Mouse (Mus musculus): ENCODE results near the gene Entpd8.

The Entpd8 gene

DNA sequence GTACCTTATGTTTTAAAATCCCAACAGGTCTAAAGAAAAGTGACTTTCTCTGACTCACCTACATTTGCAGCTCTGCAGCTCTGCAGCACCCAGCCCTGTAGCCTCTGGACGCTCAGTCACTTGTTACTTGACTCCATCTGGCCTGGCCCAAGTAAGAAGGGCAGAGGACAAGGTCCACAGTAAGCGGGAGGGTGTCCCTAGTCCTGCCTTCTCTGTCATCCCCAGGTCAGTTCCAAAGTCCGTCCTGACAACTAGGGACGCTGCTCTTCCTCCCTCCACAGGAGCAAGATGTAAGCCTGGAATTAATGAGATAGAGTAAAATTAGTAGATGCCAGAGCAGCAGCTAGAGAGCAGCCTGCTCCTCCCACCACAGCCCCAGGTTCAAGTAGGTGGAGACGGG lies at the start of gene Entpd8:
TSS of gene Entpd8 (plus strand) at position 229 of the 400 bp plus-strand sequence.
- DNase-seq (ENCODE audit: low read depth, low spot score) = no peak

DNA sequence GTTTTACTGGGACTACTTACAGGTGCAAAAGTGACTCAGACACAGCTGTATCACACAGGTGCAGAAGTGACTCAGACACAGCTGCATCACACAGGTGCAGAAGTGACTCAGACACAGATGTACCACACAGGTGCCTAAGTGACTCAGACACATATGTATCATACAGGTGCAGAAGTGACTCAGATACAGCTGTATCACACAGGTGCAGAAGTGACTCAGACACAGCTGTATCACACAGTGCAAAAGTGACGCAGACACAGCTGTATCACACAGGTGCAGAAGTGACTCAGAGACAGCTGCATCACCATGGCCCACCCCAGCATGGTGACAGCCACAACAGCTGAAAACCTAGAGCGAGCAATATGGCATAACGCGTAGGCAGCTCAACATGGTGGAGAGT lies 45.1 kb upstream of the Entpd8 start:
- DNase-seq (ENCODE audit: low read depth, low spot score) = no peak

DNA sequence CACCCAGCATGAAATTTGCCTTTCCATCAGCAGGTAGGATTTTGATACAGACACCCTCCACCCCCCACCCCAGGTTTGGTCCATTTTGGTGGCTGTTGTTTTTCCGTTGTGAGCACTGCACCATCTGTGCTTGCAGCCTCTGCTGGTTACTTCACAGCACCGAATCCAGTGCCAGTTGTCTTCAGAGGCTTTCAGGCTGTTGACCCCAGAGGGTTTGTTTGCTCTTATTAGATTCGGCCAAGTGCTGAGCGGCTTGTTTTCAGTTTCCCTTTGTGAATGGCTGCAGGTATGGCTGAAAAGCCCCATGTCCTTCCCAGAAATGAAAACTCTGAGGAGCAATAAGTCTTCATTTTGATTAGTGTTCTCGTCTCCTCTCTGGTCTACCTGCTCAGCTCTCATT lies 40.0 kb upstream of the Entpd8 start:
- DNase-seq (ENCODE audit: low read depth, low spot score) = no peak

DNA sequence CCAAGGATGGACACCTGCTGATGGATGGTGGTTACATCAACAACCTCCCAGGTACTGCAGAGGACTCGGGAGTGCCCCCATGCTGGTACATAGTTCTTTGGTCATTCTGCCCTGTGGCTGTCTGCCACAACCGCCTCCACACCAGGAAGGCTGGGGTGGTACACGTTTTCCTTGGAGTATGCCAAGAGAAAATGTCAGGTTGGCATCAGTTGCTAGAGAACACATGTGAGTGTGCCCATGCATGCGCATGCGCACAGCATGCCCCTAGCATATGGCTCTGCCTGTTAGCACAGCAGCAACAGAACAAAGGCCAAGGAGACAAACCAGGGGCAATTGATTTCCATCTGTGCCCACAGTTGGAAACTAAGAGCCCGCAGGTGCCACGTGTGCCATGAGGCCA lies 29.2 kb upstream of the Entpd8 start:
- DNase-seq (ENCODE audit: low read depth, low spot score) = no peak

DNA sequence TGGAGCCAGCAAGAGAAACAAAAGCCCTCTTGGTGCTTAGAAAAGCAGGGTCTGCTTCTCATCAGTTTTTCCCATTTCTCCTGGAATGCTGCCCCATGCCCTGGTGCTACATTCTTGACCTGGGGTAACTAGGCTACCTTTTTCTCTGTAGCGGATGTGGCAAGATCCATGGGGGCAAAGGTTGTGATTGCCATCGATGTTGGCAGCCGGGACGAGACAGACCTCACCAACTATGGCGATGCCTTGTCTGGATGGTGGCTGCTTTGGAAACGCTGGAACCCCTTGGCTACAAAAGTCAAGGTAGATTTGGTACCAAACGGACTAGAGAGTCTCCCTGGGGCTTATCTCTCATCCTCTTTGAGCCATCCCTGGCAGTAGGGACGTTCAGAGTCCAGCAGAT lies 28.7 kb upstream of the Entpd8 start:
- no peak for DNase-seq (ENCODE audit: low read depth, low spot score)

DNA sequence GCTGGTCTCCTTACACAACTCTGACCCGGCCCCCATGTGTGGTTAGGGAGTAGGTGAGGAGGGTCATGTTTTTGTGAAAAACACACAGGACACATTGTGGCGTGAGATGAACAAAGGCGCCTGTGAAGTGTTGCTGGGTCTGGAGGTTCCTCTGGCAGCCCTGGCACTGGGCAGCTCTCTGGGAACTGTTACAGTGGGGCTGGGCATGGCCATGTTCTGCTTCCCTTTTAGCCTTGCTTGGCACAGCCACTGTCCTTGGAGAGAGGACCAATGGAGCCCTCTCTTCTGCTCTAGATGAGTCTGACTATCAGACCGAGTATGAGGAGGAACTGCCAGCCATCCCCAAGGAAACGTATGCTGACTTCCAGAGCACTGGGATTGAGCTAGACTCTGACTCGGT lies 27.0 kb upstream of the Entpd8 start:
- no peak for DNase-seq (ENCODE audit: low read depth, low spot score)

DNA sequence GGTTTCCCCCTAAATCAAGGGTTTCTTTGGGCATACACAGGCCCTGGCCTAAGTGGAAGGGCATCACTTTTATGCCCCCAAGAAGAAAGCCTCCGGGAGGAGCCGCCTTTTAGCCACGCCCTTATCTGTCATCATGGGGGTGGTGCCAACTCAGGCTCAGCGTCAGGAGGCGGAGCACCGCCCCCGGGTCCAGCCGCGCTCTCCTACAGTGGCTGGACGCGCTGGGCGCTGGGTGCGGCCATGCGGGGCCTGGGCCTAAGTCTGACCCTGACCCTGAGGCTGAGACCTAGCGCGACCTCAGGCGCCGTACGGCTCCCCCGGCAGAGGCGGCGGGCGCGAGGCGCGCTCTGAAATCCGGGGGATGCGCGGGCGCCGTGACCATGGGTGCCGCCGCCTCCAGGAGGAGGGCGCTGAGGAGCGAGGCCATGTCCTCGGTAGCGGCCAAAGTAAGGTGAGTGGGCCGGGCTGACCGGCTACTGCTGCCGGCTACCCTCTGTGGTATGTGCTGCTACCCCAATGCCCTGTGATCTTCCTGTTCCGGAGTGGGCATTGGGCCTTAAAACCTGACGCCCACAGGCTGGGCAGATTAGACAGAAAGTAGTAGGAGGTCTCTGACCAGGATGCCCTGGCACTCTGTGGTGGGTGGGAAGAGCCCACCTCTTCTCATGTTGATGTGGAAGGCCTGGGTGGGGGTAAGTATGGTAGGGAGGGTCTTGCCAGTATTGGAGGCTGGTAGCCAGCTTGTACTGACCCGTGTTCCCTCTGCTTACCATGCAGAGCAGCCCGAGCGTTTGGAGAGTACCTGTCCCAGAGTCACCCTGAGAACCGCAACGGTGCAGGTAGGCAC lies 25.7 kb upstream of the Entpd8 start, which contains the start of gene Nsmf:
TSS of gene Nsmf (plus strand) at position 135 of the 847 bp plus-strand sequence.
- peak; percentile 29 for DNase-seq (ENCODE audit: low read depth, low spot score)

DNA sequence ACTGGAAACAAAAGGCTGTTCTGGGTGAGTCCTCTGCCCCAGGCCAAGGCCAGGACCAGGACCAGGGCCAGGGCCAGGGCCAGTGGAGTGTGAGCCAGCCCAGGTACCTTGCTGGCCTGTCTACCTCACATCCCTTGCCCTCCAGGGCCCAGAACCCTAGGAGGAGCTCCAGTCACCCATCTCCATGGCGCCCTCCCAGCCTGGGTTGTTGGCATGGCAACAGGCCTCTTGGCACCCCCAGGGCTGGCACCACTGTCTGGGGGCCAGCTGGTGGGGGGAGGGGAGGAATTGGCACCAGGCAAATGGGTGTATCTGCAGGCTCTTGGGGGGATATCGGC lies 25.1 kb upstream of the Entpd8 start:
- DNase-seq (ENCODE audit: low read depth, low spot score) = no peak

DNA sequence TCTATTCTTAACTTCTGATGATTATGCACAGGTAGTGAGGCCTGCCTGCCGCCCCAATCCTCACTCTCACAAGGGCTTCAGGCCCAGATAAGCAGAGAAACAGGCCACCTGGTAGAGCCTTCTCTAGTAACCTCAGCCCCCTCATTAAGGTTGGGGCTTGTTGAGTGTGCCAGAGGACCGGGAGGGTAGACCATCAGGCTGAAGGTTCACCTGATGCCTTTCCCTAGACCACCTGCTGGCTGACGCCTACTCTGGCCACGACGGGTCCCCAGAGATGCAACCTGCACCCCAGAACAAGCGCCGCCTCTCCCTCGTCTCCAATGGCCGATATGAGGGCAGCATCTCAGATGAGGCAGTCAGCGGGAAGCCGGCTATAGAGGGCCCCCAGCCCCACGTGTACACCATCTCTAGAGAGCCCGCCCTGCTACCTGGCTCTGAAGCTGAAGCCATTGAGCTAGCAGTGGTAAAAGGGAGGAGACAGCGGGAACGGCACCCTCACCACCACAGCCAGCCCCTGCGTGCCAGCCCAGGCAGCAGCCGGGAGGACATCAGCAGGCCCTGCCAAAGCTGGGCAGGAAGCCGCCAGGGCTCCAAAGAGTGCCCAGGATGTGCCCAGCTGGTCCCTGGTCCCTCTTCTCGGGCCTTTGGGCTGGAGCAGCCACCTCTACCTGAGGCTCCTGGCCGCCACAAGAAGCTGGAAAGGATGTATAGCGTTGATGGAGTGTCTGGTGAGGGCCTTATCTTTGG lies 24.5 kb upstream of the Entpd8 start:
- no peak for DNase-seq (ENCODE audit: low read depth, low spot score)

DNA sequence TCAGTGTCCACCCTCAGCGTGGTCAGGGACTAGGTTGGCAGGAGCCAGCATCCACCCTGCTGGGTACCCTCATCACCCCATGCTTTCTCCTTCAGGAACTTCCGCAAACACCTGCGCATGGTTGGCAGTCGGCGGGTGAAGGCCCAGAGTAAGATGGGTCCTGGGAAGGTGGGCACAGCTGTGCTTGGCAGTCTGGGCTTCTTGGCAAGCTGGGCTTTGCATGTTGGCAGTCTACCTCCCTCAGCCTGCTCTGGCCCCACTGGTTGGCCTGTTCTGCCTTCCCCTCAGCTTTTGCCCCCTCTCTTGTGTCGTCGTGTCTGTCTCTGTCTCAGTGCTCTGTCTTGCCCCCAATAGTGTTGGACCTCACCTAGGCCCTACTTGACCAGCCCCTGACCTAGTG lies 21.2 kb upstream of the Entpd8 start:
- no peak for DNase-seq (ENCODE audit: low read depth, low spot score)

DNA sequence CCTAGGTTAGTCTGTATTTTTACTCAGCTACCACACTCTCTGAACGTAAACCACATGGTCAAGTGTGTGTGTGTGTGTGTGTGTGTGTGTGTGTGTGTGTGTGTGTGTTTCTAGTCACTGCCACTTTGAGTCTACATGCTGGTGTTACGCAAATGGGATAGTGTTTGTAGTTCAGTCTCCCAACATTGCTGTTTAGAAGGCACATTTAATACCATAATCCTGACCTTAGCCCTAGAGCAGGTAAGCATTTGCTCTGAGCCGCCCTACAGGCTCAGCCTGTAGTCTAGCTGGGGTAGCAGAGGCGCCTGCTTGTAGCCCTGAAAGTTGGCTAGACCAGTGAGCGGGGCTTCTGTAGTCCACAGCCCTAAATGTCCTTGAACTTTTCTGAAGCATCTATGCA lies 16.6 kb upstream of the Entpd8 start:
- no peak for DNase-seq (ENCODE audit: low read depth, low spot score)

DNA sequence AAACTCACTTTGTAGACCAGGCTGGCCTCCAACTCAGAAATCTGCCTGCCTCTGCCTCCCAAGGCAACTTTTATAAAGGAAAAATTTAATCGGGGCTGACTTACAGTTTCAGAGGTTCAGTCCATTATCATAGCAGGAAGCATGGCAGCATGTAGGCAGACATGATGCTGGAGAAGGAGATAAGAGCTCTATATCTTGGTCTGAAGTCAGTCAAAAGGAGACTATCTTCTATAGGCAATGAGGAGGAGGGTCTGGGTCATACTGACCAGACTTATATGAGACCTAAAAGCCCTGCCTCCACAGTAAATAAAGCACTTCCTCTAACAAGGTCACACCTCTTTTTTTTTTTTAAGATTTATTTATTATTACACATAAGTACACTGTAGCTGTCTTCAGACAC lies 15.8 kb upstream of the Entpd8 start:
- no peak for DNase-seq (ENCODE audit: low read depth, low spot score)

DNA sequence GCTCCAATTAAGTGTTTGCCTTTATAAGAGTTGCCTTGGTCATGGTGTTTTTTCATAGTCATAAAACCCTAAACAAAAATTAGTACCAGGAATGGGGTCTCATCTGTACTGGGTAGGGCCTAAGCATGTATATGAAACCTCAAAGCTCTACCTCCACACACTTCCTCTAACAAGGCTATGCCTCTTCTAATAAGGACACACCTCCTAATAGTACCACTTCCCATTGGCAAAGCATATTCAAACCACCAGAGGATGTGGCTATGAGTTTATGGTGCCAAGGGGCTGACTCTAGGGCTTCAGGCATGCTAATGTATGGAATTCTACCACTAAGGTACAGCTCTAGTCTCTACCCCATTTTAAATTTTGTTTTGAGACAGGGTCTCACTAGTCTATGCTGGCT lies 14.6 kb upstream of the Entpd8 start:
- DNase-seq (ENCODE audit: low read depth, low spot score) = no peak

DNA sequence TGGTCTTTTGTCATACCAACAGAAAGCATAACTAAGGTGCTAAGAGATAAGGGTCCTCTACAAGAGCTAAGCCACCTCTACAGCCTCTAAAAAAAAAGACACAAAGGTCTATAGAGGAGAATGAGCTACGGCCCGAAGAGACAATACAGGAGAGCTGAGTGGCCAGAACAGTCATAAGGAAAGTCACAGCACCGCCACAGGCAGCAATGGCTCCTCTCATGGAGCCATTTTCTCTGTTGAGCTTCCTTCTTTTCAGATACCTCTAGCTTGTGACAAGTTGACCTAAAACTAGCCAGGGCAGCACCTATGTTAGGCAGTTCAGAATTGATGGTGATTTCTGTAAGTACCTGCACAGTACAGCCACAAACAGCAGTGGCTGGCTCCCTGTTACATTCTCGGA lies 13.6 kb upstream of the Entpd8 start:
- no peak for DNase-seq (ENCODE audit: low read depth, low spot score)

DNA sequence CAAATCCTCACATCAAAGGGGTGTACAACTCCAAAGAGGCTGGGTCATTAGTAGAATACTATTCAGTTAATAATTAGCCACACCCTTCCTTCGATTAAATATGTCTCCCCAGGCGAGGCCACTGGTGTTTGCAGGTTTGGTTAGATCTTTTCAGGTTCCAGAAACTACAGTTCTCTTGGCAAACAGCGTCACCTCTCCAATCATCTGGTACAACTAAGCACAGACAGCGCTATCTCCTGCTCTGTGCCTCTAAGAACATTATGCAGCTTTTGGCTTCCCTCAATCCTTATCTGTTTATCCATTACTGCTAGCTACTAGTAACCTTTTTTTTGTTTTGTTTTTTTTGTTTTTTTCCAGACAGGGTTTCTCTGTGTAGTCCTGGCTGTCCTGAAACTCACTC lies 10.6 kb upstream of the Entpd8 start:
- DNase-seq (ENCODE audit: low read depth, low spot score) = no peak

DNA sequence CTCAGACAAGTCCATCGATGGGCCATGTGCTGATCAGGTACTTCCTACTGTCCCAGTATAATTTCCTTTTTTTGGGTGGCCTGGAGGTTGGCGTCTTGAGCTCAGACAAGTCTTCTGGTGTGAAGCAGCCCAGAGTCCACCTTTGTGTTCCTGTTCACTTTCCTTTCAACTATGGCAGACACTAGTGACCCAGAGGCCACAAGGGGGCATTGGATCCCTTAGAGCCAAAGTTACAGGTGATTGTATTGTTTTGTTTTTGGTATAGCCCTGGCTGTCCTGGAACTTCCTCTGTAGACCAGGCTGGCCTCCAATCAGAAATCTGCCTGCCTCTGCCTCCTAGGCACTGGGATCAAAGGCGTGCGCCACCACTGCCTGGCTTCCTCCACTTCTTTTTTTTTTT lies 7.7 kb upstream of the Entpd8 start:
- DNase-seq (ENCODE audit: low read depth, low spot score) = no peak

DNA sequence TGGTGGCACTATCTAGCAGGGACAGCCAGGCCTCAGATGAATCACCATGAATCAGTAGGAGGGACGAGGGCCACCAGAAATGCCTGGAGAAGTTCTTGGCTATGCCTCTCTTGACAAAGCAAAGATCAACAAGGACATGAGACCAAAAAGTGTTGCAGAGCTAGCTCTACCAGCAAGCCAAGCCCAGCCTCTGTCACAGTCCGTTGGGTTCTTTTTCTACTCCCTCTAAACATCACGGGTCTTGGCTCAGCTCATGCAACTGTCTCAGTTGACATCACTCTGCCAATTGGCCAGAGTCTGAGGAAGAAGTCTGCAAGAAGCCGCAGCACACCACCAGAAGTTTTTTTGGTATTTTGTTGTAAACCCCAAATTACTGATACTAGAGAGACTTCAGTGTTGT lies 4.6 kb upstream of the Entpd8 start:
- no peak for DNase-seq (ENCODE audit: low read depth, low spot score)

DNA sequence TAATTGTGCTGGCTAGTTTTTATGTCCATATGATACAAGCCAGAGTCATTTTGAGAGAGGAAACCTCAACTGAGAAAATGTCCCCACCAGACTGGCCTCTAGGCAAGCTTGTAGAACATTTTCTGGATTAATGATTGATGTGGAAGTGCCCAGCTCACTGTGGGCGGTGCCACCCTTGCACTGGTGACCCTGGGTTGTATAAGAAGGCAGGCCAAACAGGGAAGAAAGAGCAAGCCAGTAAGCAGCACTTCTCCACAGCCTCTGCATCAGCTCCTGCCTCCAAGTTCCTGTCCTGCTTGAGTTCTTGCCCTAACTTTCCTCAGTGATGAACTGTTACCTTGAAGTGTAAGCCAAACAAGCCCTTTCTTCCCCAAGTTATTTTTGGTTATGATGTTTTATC lies 1.1 kb upstream of the Entpd8 start:
- DNase-seq (ENCODE audit: low read depth, low spot score) = no peak

DNA sequence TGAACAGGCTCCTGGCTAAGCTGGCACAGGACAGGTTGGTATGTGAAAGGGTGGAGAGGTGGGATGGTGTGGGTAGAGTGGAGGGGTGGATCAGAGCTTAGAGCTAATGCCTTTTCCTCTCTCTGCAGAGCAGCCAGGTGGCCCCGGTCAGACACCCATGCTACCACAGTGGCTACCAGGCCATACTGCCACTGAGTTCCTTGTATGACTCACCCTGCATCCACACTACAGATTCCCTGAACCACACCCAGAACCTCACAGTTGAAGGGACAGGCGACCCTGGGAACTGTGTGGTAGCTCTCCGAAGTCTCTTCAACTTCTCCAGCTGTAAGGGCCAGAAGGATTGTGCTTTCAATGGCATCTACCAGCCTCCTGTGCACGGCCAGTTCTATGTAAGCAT lies 3.6 kb downstream of the Entpd8 start:
- no peak for DNase-seq (ENCODE audit: low read depth, low spot score)

DNA sequence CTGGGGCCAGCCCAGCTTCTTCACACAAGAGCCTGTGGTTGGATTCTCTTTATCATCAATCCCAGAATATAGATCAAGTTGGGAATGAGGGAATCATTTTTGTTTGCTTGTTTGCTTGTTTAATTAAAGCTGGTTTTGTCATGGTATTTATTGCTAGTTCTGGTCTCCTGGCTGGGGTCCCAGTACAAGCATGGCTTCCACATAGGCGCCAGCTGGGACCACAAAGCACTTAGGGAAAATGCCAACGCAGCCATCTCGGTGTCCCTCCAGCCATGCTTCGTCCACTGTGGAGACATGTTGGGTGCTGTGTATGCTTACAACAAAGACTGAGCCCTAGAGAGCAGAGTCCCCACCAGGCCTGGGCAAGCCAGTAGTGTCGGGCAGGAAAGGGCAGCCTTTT lies 5.5 kb downstream of the Entpd8 start:
- no peak for DNase-seq (ENCODE audit: low read depth, low spot score)

DNA sequence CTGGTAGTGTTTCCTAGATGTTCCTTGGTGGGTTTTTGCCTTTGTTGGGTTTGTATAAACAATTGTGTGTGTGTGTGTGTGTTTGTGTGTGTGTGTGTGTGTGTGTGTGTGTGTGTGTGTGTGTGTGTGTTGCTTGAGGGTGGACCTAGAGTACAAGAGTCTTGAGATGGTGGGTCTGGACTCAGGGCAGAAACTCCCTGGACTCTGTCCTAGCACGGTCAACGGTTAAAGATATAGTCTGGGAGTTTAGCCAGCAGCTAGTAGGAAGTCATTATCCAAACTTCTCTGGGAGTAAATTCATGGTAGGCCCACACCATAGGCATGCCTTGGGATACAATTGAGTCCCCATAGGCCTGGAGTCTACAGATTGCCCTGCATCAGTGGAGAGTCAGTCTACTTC lies 7.7 kb downstream of the Entpd8 start:
- no peak for DNase-seq (ENCODE audit: low read depth, low spot score)

DNA sequence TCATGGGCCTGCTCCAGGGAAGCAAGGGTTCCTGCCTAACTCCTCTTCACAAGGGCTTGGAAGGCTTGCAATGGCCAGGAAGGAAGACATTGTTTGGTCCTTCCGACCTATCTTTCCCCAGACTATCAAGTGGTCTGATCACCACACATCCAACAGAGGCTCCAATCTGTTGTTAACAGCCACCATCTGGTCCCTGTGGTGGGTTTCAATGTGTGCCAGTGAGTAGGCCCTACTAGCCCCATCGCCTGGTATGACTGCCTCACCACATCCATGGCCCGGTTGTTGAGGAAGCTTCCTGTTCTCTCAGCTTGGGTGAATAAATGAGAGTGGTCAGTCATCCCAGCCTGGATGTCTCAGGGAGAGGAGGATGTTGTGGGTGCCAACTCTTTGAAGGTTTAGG lies 8.5 kb downstream of the Entpd8 start:
- DNase-seq (ENCODE audit: low read depth, low spot score) = no peak

DNA sequence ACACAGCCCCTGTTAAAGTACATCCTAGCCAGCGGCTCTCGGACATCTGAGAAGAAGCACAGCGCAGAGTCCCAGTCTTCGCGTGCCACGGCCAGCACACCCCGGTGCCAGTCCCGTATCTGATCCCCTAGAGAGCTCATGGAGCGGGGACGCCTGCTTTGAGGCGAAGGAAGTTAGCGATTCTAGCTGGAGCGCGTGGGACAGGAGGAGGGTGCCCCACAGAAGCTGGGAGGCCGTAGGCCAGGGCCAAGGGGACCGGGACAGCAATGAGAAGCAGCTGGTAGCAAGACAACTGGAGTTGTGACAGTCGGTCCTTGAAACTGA lies 14.6 kb downstream of the Entpd8 start:
- no peak for DNase-seq (ENCODE audit: low read depth, low spot score)

Measured in ES-CJ7 (cell line).